Mouse (Mus musculus) bone marrow macrophage, adult 2 months (primary cell): ENCODE results near the gene Gm20708. TPM values are rescaled to one million over a fixed set of nuclear protein-coding genes. Genes with fewer than 3 reads are reported as not detected.
A peak's percentile ranks its signal among the peaks of the same experiment; 100 is the strongest.

Experiments used
- H3K27ac ChIP-seq: 2 replicates; pipeline ENCODE4 v1.5.1; 2012; ENCODE audit warnings: low read depth, low read length; ENCODE audit not compliant: insufficient read depth
- H3K4me1 ChIP-seq: 2 replicates; pipeline ENCODE4 v1.6.1; 2012; ENCODE audit warnings: low read length; ENCODE audit not compliant: control insufficient read depth, insufficient read depth
- H3K4me3 ChIP-seq: 2 replicates; pipeline ENCODE4 v1.5.1; 2012; ENCODE audit warnings: mild to moderate bottlenecking, low read length, moderate library complexity; ENCODE audit not compliant: insufficient read depth
- CTCF ChIP-seq: IDR thresholded peaks from 2 replicates; pipeline ENCODE4 v1.5.1; 2012; ENCODE audit warnings: low read depth, mild to moderate bottlenecking, low read length, moderate library complexity
- POLR2A ChIP-seq: IDR thresholded peaks from 2 replicates; pipeline ENCODE4 v1.6.1; 2012; ENCODE audit warnings: mild to moderate bottlenecking, low read depth, low read length, borderline replicate concordance
- polyA plus RNA-seq: library from polyadenylated mRNA; stranded (reverse); fragments of >200 nt; gene quantifications from 2 replicates; pipeline ENCODE4 v1.2.4, GENCODE M21; 2012; ENCODE audit not compliant: missing spikeins, insufficient read depth, insufficient read length

Gm20708 gene
- polyA plus RNA-seq, 1 experiment, result 4.0 TPM

GRCm38 (mm10) chr11:117845651-117846050, 36.2 kb downstream of the Gm20708 start:
- Histone ChIP-seq H3K4me3 (no peak overlapping the region), H3K4me1 (peaks cover 23% of the 10 kb centered on the region), H3K27ac (no peak overlapping the region)
- TF ChIP-seq POLR2A (no peak), CTCF (no peak)

GRCm38 (mm10) chr11:117846640-117847039, 37.2 kb downstream of the Gm20708 start:
- H3K4me1 ChIP-seq, result peaks cover 23% of the 10 kb centered on the region

GRCm38 (mm10) chr11:117847593-117848215, 38.2 kb downstream of the Gm20708 start:
- Histone ChIP-seq H3K4me3 (peak overlapping the region; percentile 88), H3K4me1 (peaks cover 18% of the 10 kb centered on the region), H3K27ac (peak overlapping the region; percentile 94)
- TF ChIP-seq CTCF (no peak), POLR2A (no peak)

More at GRCm38 (mm10) chr11:117846640-117847039, 37.2 kb downstream of the Gm20708 start:
- H3K27ac ChIP-seq, result peak overlapping the region; percentile 94
- TF ChIP-seq CTCF (no peak), POLR2A (no peak)
- H3K4me3 ChIP-seq, result no peak overlapping the region

- H3K4me3 ChIP-seq, result peak overlapping the region; percentile 88
- H3K4me1 ChIP-seq, result peaks cover 18% of the 10 kb centered on the region
- H3K27ac ChIP-seq, result peak overlapping the region; percentile 94
- no peak for TF ChIP-seq POLR2A
- TF ChIP-seq CTCF, result no peak
Measured at GRCm38 (mm10) chr11:117848271-117848984, 39.0 kb downstream of the Gm20708 start.

GRCm38 (mm10) chr11:117848985-117849671, 39.7 kb downstream of the Gm20708 start, which contains the start of gene Birc5:
Gene Birc5, plus strand, starts transcription at chr11:117849251.
- H3K4me1 ChIP-seq, result peaks cover 18% of the 10 kb centered on the region
- H3K27ac ChIP-seq, result peak within 1 kb of the TSS; percentile 94
- TF ChIP-seq POLR2A, result no peak
- no peak for TF ChIP-seq CTCF
- H3K4me3 ChIP-seq, result peak within 1 kb of the TSS; percentile 93

GRCm38 (mm10) chr11:117852875-117853274, 43.4 kb downstream of the Gm20708 start:
- H3K4me3 ChIP-seq, result no peak overlapping the region
- no peak overlapping the region for H3K27ac ChIP-seq
- no peak for TF ChIP-seq POLR2A
- TF ChIP-seq CTCF, result no peak
- H3K4me1 ChIP-seq, result peaks cover 10% of the 10 kb centered on the region

- no peak overlapping the region for H3K4me3 ChIP-seq
- H3K27ac ChIP-seq, result no peak overlapping the region
- TF ChIP-seq POLR2A (no peak), CTCF (no peak)
- H3K4me1 ChIP-seq, result peaks cover 8% of the 10 kb centered on the region
Measured at GRCm38 (mm10) chr11:117854241-117854640, 44.8 kb downstream of the Gm20708 start.

- no peak overlapping the region for H3K27ac ChIP-seq
- no peak overlapping the region for H3K4me3 ChIP-seq
- TF ChIP-seq POLR2A, result no peak
- TF ChIP-seq CTCF, result no peak
- H3K4me1 ChIP-seq, result peaks cover 6% of the 10 kb centered on the region
Measured at GRCm38 (mm10) chr11:117855360-117855759, 45.9 kb downstream of the Gm20708 start.

- Histone ChIP-seq H3K4me3 (no peak overlapping the region), H3K27ac (no peak overlapping the region), H3K4me1 (0 out of 2 replicates have a peak, but pooled peaks cover 4% of the 10 kb centered on the region)
- TF ChIP-seq POLR2A (no peak), CTCF (no peak)
Measured at GRCm38 (mm10) chr11:117855975-117856374, 46.5 kb downstream of the Gm20708 start.
